Mouse (Mus musculus) liver, postnatal 0 days (tissue): ENCODE results near the gene Spata5.

Source experiments
- CTCF ChIP-seq: sonication (generic); IDR thresholded peaks from 2 replicates; pipeline ENCODE4 v1.5.1; 2016; ENCODE audit warnings: antibody characterized with exemption, low read depth
- EP300 ChIP-seq: IDR thresholded peaks from 2 replicates; pipeline ENCODE4 v1.6.1; 2016; ENCODE audit warnings: antibody characterized with exemption, low read depth, mild to moderate bottlenecking

DNA sequence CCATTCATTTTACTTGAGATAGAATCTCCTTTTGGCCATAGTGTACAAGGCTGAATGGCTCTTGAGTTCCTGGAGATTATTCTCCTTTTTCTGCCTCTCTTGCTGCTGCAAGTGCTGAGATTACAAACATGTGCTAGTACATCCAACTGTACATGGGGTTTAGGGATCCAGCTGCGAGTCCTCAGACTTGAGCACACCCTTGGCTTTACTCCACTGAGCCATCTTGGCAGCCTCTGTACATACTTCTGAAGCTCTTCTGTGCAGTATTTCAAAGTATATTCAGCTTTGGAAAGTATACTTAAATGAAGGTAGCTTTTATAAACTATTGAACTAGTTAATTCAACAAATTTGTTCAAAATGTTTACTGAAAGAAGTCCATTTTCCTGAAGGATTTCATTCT is 20.1 kb downstream of the Spata5 start:
- no peak for TF ChIP-seq CTCF
- TF ChIP-seq EP300, result no peak
